Mouse (Mus musculus): Measurements from ENCODE around the gene Tbc1d5. TPM values are rescaled to one million over a fixed set of nuclear protein-coding genes. Genes with fewer than 3 reads are reported as not detected.

Tbc1d5 gene
- total RNA-seq, 2 experiments from 2014 or later = 25.6 to 38.3 TPM

DNA sequence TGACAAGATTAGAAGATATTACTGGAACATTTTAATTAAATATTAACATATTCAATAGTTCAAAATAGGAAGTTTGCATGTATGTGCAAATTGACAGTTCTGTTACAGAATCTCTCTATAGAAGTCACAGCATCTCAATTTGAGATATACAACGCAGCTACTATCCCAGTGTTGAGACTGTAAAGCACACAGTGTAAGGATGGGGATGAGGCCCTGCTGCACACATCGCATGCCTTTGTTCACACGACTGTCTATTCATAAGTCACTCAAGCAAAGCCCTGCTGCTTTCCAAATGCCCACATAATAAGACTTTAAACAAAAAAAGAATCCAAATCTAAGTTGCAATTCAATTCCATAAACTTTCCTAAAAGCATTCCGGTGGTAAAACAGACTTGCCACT, 37.1 kb downstream of the Tbc1d5 start:
- no peak for ATAC-seq (replicated peaks; ENCODE audit: low FRiP score, low TSS enrichment, poor library complexity, severe bottlenecking)

DNA sequence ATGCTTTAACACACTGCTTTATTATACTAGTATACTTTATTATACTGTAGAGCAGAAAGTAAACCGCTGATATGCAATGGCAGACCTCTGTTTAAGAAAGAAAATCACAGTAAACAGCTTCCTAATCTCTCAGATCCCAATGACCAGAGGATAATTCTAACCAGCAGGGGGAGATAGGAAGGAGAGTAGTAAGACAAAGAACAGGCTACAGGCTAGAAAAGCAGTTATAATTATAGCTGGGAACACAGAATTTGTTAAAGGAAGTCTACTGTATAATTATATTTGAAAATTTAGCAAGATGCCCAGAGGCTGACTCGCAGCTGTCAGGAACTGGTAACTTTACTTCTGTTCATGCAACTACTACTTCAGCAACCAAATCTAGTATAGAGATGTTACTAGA, 68.0 kb downstream of the Tbc1d5 start:
- 0 out of 2 replicates have a peak, but pooled peaks have one; percentile 50 for ATAC-seq (replicated peaks; ENCODE audit: low FRiP score, low TSS enrichment, poor library complexity, severe bottlenecking)

DNA sequence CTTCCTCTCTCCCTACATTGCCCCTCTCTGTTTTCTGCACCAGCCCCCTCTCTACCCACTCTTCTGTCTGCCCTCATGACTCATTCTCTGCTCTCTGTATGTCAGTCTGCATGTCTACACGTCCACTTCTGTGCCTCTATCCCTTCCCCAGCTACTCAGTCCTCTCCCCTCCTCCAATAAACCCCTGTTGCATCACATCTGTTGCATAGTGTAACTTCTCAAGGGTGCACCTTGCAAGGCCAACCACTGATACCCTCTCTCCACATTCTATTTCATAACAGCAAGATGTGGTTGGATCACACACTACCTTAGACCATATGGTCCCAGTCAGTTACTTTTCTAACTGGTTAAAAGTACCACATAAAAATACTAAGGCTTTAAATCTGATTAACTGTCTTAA, 74.9 kb downstream of the Tbc1d5 start:
- no peak for ATAC-seq (replicated peaks; ENCODE audit: low FRiP score, low TSS enrichment, poor library complexity, severe bottlenecking)

DNA sequence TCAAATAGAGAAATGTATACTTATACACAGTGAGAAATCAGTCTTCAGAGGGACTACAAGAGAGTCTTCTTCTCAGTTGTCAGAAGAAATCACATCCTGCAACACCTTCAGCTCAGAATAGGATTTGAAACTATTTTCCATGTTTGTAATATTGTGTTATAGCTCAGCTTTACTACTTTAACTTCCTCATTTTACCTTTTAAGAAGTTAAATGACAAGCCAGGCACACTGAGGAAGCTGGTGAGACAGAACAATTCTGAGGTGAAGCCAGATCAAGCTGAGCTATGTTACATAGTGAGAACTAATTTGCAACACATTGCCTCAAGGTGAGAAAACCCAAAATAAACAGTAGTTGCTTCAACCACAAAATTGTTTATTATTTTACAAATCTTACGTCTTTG, 135.3 kb downstream of the Tbc1d5 start:
- ATAC-seq (replicated peaks; ENCODE audit: low FRiP score, low TSS enrichment, poor library complexity, severe bottlenecking) = no peak

DNA sequence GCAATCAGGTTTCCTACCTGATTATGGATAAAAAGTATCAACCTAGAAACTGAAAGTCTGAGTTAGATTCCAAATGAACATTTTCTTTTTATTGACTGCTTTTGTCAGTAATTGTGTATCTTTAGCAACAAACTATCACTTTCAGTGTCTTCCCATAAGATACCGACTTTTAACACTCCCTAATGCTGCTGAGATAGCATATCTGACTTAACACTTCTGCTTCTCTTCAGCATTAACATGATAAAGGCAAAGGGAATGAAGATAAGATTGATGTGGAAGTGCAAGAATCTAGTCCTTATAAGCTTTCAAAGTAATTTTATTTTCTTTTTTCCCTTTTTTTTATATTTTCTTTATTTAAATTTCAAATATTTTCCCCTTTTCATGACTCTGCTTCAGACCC, 138.3 kb downstream of the Tbc1d5 start:
- ATAC-seq (replicated peaks; ENCODE audit: low FRiP score, low TSS enrichment, poor library complexity, severe bottlenecking) = no peak

DNA sequence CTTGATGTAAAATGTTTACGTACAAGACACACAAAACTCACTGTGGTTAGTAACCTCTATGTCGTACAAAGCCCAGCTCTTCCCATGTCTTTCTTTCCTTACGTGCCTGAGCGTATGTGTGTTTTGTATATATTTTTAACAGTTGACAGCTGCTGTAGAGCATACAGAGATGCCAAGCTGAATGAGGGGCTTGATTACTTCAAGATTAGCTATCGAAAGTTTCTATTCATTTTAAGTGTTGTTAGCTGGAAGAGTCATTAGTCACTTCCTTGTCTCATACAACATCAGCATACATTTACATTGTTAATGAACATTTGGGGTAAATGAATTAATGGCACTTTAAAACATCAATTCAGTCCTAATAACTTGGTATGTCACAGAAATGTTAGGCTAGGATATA, 155.9 kb downstream of the Tbc1d5 start:
- ATAC-seq (replicated peaks; ENCODE audit: low FRiP score, low TSS enrichment, poor library complexity, severe bottlenecking) = no peak

DNA sequence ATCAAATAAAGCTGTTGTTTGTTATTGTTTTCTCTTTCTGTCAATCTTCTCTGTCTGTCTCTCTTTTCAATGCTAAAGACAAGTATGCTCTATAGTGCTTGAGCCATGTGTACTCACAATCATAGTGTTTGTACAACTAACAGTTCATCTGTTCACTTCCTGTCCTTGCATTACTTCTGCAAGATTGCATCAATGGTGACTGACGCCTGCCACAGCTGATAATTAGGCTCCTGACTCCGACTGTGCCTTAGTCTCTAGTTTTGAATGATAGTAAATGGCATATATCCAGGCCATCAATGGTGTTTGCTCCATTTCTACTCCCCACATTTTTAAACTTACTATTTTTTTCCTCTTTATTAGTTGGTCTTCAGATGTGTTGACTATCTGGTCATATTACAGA, 162.8 kb downstream of the Tbc1d5 start:
- ATAC-seq (replicated peaks; ENCODE audit: low FRiP score, low TSS enrichment, poor library complexity, severe bottlenecking) = peak; percentile 61; the same call in 1 of the 2 replicates

DNA sequence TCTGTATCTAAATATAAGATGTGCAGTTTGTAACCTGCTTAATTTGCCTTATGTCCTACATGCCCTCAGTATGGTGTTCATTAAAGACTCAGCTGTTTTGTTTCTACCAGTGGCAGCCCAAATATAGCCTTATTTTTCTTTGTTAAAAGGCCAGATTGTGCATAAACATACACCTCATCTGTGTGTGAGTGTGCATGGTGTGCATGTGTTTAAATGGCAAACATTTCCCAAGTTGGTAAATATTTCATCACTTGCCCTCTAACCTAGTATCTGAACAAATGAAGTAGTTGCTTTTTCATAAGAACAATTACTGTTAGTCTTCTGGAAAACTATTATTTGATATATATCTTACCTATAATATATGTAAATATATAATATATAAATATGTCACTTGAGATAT, 165.2 kb downstream of the Tbc1d5 start:
- no peak for ATAC-seq (replicated peaks; ENCODE audit: low FRiP score, low TSS enrichment, poor library complexity, severe bottlenecking)

DNA sequence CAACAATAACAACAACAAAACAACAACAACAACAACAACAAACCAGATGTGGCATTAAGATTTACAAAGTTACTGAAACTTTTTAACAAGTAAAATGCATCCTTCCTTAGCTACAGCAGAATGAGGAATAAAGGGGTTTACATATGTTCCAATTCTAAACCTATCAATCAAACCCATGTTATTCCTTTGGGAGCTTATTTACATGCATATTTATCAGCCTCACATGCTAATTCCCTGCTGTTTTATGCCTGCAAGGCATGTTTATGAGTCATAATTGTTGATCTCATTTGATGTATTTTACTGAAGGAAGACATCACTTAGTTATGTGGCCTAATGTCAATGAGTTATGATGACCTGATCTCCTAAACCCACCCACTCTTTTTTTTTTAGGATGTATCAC, 176.0 kb downstream of the Tbc1d5 start:
- no peak for ATAC-seq (replicated peaks; ENCODE audit: low FRiP score, low TSS enrichment, poor library complexity, severe bottlenecking)

DNA sequence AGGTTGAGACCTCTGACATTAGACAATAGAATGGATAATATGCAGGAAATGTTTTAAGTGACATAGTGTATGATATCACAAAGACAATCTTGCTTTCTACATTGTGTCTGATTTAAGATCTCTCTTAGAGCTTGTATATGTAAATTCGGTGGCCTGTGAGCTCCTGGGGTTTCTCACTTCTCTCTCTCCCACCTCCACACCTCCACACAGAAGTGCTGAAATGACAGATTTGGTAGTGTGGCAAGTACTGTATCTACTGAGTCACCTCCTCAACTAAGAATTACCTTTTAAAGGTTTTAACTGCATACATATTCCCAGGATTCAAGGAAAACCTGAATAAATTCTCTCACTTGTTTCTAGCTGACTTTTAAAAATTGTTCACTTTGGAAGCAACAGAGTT, 180.9 kb downstream of the Tbc1d5 start:
- ATAC-seq (replicated peaks; ENCODE audit: low FRiP score, low TSS enrichment, poor library complexity, severe bottlenecking) = no peak

DNA sequence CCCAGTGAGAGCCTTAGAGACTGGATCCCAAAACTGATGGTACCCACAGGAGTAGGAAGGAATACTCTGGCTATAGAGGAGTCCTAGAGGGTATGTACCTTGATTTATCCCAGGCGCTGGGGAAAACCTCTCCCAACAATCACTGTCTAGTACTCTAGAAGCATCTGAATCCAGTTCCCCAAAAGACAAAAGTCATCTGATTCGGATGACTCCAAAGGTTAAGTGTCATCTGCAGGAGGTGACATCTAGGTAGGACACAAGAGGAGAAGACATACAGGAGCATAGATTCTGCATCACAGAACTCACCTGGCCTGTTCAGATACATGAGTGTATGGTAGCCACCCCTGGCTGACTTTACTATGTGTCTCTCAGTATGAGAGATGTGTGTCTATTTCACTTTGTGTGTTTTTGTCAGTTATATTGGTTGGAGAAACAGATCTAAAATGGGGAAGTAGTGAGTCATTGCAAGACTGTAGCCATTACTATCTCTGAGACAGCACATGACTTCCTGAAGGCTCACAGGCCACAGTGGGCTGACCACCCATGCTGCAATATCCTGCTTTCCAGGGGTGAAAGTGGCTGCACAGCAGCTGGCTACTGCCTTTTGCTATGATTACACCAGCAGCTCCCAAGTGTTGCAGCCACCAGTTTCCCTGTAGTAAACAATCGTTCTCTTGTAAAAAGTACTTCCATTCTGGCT, 185.7 kb downstream of the Tbc1d5 start:
- ATAC-seq (replicated peaks; ENCODE audit: low FRiP score, low TSS enrichment, poor library complexity, severe bottlenecking) = peak; percentile 44; the same call in 1 of the 2 replicates

DNA sequence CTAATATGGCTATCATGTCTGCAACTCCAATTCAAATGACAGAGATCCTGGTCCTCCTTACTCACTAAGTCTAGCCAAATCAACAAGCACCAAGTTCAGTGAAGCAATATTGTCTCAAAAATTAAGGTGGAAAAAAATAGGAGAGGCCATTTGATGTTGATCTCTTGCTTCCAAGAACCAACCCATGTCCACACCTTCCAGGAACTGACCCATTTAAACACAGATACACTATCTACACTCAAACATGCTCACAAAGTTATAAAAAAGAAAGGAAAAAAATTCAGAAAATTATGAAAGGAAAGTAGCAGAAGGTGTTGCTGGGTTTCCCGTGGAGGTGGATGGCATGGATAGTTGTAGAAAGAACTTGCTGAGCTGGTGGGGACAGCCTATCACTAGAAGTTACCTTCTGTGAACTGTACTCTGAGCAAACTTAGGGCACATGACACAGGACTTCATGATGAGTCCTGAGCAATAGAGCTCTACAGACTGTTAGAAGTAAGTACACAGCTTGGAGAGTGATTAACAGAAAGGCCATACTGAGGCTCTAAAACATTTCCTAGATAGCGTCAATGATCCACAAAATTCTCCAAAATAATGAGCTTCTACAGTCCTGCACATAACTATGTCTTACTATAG, 188.3 kb downstream of the Tbc1d5 start:
- no peak for ATAC-seq (replicated peaks; ENCODE audit: low FRiP score, low TSS enrichment, poor library complexity, severe bottlenecking)

DNA sequence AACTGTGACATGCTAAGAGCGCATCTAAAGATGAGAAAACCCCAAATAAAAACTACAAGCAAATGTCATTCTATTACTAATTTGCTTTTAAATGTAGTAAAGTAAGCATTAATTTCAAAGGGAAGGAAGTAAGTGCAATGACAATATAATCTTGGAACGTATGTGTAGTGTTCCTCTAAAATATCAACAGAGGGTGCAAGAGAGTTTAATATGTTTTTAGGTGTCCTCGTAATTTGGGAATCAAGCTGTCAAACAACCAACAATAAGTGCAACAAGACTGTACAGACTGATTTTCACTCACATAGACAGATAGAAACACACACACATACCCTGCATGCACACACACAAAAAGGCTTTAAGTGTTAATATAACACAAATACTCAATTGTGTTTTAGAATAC, 191.2 kb downstream of the Tbc1d5 start:
- no peak for ATAC-seq (replicated peaks; ENCODE audit: low FRiP score, low TSS enrichment, poor library complexity, severe bottlenecking)

DNA sequence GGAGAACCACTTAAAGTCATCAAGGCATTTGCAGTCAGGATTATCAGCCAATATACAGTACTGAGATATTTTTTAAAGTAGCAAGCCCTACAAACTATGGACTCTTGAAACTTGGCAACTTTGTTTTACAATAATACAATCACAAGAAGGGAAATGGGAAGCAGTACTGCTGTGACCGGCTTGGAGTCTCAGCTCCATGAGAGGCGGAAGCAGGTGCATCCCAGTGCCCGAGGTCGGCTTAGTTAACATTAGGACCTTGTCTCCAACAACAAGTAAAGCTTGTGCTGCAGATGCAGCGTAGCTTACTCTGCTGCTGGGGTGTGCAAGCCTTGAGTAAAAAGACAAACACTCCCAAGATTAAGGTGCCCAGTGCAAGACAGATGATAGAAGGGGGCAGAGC, 197.2 kb downstream of the Tbc1d5 start:
- no peak for ATAC-seq (replicated peaks; ENCODE audit: low FRiP score, low TSS enrichment, poor library complexity, severe bottlenecking)

DNA sequence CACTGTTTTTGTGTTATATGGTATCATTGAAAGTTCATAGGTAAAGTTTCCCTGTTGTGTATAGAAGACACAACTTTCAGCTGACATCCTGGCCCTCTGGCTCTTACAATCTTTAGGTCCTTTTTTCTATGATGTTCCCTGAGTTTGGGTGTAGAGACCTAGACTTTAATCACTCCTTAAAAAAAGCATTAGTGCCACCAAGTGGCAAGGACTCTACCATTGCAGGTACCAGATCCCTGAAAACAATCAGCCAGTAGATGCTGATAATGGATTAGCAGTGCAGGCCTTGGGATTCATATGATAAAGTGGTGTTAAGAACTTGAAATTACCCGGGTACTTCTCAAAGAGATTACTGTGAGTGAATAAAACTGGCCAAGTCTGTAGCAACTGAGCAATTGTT, 207.0 kb downstream of the Tbc1d5 start:
- 0 out of 2 replicates have a peak, but pooled peaks have one; percentile 41 for ATAC-seq (replicated peaks; ENCODE audit: low FRiP score, low TSS enrichment, poor library complexity, severe bottlenecking)

DNA sequence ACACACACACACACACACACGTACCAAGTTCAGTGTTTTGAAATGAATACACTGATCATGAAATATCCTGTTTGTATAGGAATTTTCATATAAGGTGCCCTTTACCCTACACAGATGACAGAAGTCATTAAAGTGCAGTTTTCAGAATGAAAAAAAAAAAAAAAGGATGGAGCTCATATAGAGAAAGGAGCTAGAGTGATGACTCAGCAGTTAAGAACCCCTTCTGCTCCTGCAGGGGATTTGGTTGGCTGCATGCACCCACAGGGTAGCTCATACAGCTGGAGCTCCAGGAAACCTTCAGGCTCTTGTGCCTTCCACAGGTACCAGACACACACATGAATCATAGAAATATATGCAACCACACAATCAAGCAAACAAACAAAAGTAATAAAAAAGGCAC, 213.0 kb downstream of the Tbc1d5 start:
- no peak for ATAC-seq (replicated peaks; ENCODE audit: low FRiP score, low TSS enrichment, poor library complexity, severe bottlenecking)

DNA sequence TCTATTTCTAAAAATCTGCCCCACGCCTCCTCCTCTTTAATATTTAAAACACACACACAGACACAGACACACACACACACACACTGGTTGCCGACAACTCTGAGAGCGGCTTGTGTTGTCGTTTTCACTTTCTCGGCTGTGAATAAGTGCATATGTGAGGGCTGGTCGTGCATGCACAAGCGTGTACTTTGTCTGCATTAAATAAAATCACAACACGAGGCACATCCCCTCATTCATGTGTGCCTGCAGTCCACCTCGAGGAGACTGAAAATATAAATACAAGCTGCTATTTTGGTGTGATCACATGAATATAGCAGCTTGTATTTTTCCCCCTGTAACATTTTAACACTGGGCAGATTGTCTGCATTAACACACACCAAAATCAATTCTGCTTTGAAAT, 224.8 kb downstream of the Tbc1d5 start:
- ATAC-seq (replicated peaks; ENCODE audit: low FRiP score, low TSS enrichment, poor library complexity, severe bottlenecking) = no peak

DNA sequence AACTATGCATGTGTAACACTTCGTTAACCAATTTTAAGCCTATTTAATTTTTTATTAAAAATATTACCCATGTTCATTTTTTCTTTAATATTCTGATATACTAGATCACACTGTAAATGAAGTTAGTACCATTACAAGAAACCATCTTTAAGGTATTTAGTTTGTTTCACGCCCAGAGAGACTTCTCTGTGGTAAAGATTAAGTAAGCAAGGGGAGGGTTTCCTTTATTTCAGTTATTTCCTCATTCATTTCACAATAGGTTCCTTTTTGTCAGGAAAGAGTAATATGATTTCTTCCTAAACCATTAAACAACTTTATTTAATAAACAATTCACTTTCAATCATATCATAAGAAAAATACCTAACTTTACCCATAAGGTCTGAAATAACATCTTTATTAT, 256.8 kb downstream of the Tbc1d5 start:
- no peak for ATAC-seq (replicated peaks; ENCODE audit: low FRiP score, low TSS enrichment, poor library complexity, severe bottlenecking)

DNA sequence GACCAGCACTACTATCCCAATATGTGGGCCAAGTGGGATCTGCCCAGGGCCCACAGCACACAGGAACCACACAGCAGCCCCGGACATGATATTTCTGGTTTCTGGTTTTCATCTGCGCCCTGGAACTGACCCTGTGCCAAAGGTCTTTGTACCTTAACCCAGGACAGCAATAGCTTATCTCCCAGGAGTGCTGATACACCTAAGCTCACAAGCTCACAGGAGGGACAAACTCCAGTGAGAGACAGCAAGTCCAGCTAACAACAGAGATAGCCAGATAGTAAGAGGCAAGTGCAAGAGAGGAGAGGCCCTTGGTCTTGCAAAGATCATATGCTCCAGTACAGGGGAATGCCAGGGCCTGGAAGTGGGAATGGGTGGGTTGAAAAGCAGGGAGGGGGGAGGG, 263.9 kb downstream of the Tbc1d5 start:
- ATAC-seq (replicated peaks; ENCODE audit: low FRiP score, low TSS enrichment, poor library complexity, severe bottlenecking) = no peak

DNA sequence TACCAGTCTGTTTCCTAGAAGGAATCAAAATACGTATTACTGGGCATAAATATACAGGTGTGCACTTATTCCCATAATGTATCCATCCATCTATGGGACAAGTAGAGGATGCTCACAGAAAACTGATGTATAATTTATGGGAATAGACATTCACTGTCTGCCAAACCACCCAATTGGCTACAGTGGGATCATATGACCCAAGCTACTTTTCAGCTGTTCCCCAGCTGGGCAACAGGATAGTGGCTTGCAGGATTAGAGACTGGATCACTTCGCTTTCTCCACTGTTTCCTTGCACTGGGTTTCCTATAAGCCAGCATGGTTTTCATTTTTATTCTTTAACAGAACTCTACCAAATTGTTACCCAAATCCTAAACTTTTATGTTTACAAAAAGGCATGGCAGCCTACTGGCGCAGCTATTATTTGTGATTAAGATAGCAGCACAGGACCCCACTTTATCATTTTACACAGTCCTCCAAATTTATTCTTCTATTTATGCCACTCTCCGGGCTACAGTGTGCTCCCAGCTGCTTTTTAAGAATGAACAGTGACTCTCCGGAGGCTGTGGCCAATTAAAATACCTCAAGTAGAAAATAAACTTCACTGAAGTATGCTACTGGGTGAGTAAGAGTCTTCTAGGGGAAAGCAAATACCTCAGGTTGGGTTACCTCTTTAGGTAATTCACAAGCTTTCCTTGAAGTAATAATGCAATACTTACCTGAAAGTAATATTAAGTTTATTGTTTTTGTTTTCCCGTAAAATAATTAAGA, 270.4 kb downstream of the Tbc1d5 start:
- ATAC-seq (replicated peaks; ENCODE audit: low FRiP score, low TSS enrichment, poor library complexity, severe bottlenecking) = no peak

DNA sequence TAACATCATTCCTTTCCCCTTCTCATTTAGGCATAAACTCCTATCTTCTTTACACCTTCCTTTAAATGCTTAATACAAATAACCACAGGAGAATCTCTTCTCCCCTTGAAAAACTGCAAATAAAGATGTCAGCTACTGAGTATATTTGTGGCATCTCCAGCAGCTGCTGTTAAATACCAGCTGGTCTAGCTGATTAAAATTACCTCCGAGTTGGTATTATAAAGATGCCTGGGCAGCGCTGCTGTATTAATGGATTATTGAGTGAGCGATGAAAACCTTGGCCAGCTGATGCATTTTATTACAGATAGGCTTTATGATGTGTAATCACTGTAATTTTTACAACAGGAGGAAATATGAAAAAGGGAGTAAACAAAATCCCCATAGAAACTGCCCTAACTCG, 271.0 kb downstream of the Tbc1d5 start:
- ATAC-seq (replicated peaks; ENCODE audit: low FRiP score, low TSS enrichment, poor library complexity, severe bottlenecking) = no peak
